Mouse (Mus musculus): ENCODE measurements around the gene Plxnc1. TPM values are rescaled to one million over a fixed set of nuclear protein-coding genes. Genes with fewer than 3 reads are reported as not detected.
A peak's percentile ranks its signal among the peaks of the same experiment; 100 is the strongest.

Gene Plxnc1
- total RNA-seq, 2 experiments from 2014 or later, result 32.5 to 33.9 TPM

- no peak for TF ChIP-seq CTCF (conservative IDR thresholded peaks at IDR 0.05)
- no peak overlapping the region for H3K4me3 ChIP-seq
- DNase-seq (ENCODE audit: low spot score in 2 of 2), result no peak
- no peak overlapping the region for H3K27ac ChIP-seq
Measured at GRCm38 (mm10) chr10:94971625-94972161, 27.1 kb upstream of the Plxnc1 start.

- TF ChIP-seq CTCF (conservative IDR thresholded peaks at IDR 0.05), result no peak
- no peak for DNase-seq (ENCODE audit: low spot score in 2 of 2)
- Histone ChIP-seq H3K4me3 (no peak overlapping the region), H3K27ac (no peak overlapping the region)
Measured at GRCm38 (mm10) chr10:94970221-94970620, 25.6 kb upstream of the Plxnc1 start.

- no peak overlapping the region for H3K4me3 ChIP-seq
- DNase-seq (ENCODE audit: low spot score in 2 of 2), result no peak
- no peak overlapping the region for H3K27ac ChIP-seq
- no peak for TF ChIP-seq CTCF (conservative IDR thresholded peaks at IDR 0.05)
Measured at GRCm38 (mm10) chr10:94967468-94967867, 22.8 kb upstream of the Plxnc1 start.

GRCm38 (mm10) chr10:94966789-94967188 lies 22.2 kb upstream of the Plxnc1 start:
- Histone ChIP-seq H3K4me3 (no peak overlapping the region), H3K27ac (no peak overlapping the region)
- no peak for TF ChIP-seq CTCF (conservative IDR thresholded peaks at IDR 0.05)
- no peak for DNase-seq (ENCODE audit: low spot score in 2 of 2)

- no peak for DNase-seq (ENCODE audit: low spot score in 2 of 2)
- no peak overlapping the region for H3K4me3 ChIP-seq
- no peak overlapping the region for H3K27ac ChIP-seq
- peak; percentile 71 for TF ChIP-seq CTCF (conservative IDR thresholded peaks at IDR 0.05)
Measured at GRCm38 (mm10) chr10:94965093-94965492, 20.5 kb upstream of the Plxnc1 start.

DNA sequence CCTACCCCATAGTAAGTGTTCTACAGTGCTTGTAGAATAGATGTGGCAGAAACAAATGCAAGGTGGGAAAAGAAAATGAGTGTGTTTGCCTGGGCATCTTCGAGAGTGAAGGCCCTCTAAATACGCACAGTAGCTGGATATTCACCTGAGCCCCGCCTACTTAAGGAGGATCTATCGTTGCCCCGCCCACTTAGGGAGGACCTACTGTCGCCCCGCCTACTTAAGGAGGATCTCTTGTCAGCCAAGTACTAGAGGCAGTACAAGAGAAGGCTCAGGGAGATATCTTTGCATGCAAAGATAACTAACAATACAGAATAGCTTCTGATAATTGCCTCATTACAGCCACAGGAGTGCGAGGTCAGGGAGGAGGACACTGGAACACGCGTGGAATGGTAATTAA lies 17.4 kb upstream of the Plxnc1 start:
- TF ChIP-seq CTCF (conservative IDR thresholded peaks at IDR 0.05), result no peak
- Histone ChIP-seq H3K27ac (no peak overlapping the region), H3K4me3 (no peak overlapping the region)

DNA sequence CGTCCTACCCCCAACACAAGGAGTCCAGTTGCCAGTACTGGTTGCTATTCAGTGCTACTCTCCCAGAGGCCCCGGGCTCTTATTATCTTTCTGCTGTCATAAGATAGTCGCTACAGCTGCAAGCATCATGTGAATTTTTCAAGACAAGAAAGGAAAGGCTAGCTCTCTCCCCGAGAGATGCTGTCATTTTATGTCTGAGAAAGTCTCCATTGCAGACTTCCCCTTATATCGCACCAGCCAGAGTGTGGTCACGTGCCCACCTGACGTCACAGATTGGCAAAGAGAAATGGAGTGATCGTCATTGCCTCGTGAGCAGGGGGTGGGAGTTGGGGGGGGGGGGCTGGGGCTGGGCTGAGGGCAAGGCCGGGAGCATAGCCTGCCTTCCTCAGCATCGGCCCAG lies 16.6 kb upstream of the Plxnc1 start:
- TF ChIP-seq CTCF (conservative IDR thresholded peaks at IDR 0.05), result no peak
- no peak for DNase-seq (ENCODE audit: low spot score in 2 of 2)
- H3K4me3 ChIP-seq, result no peak overlapping the region
- no peak overlapping the region for H3K27ac ChIP-seq

More for the DNA sequence above, 17.4 kb upstream of the Plxnc1 start:
- DNase-seq (ENCODE audit: low spot score in 2 of 2), result no peak

- Histone ChIP-seq H3K27ac (no peak overlapping the region), H3K4me3 (no peak overlapping the region)
- TF ChIP-seq CTCF (conservative IDR thresholded peaks at IDR 0.05), result peak; percentile 97
- peak in 1 of 2 experiments; percentile 69 for DNase-seq (ENCODE audit: low spot score in 2 of 2)
Measured at GRCm38 (mm10) chr10:94958311-94958710, 13.7 kb upstream of the Plxnc1 start.

DNA sequence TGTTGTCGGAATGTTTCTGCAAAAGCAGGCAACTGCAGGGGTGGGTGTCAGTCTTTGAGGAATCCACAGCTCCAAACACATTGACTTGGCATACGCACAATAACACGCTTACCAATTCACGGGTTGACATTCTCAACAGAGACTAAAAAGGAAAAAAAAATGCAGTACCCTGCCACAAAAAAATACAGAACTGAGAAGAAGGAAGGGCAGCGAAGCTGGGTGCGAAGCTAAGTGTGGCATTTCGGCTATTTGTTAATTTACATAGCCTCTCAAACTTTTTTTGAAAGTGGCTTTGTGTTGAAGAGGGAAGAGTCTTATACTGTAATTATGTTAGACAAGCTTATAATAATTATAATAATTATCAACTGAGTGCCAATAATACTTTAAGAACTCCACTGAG lies 13.1 kb upstream of the Plxnc1 start:
- Histone ChIP-seq H3K27ac (no peak overlapping the region), H3K4me3 (no peak overlapping the region)
- DNase-seq (ENCODE audit: low spot score in 2 of 2), result no peak
- TF ChIP-seq CTCF (conservative IDR thresholded peaks at IDR 0.05), result no peak

DNA sequence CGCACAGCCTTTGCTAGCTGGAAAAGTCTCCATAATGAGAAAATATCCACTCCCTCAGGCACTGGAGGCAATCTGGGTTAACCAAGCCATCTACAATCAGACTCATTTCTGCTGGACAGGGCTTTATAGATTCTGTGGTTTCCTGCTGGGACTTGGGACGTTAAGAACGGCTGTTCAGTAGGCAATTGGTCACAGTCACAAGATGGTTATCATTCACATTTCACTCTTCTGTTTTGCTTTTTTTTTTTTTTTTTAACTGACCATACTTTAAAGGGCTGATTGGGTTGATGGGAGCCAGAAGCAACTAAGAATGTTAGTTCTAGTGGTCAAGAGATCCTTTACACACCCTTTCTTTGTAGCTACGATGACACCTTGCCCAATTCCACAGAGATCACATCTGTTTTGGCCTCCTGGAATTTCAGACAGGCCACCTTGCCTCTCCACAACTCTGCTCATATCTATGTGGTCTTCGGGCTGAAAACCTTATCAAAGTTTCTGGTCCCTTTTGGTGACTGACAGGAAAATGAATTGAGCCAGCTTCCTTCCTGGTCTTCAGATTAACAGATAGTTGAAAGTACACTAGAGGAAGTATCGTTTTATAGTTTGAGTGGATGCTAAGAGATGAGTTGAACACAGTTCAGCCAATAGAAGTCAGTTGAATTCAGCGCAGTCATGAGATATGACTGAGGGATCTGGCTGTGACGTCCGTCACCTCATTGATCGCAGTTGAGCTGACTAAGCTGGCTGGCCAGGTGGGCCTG lies 3.5 kb upstream of the Plxnc1 start:
- no peak for DNase-seq (ENCODE audit: low spot score in 2 of 2)
- no peak overlapping the region for H3K4me3 ChIP-seq
- TF ChIP-seq CTCF (conservative IDR thresholded peaks at IDR 0.05), result no peak
- H3K27ac ChIP-seq, result no peak overlapping the region

GRCm38 (mm10) chr10:94947386-94947785 lies 2.8 kb upstream of the Plxnc1 start:
- peak; percentile 67 for TF ChIP-seq CTCF (conservative IDR thresholded peaks at IDR 0.05)
- Histone ChIP-seq H3K4me3 (no peak overlapping the region), H3K27ac (no peak overlapping the region)
- DNase-seq (ENCODE audit: low spot score in 2 of 2), result no peak

DNA sequence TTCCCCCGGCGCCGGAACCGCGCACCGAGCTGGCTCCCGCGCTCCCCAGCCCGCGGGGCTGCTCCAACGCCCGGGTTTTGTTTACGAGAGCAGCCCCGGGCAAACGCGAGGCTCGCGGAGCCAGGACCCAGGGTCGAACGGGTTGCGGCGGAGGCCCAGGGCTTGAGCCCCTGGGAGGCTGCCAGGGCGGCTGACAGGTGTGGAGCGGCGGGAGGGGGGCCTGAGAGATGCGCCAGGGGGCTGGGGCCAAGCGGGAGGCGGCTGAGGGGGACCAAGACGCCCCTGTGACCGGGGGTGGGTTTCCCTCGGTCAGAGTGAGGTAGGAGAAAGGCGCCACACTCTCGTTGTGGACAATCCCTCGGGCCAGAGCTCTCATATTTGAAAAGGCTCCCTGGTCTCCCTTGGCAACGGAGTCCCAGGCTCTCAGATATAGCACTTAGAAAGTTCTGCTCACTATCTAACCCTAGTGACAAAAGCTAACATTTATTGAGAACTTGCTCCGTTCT lies 624 bp upstream of the Plxnc1 start:
- Histone ChIP-seq H3K4me3 (peak overlapping the region; percentile 81), H3K27ac (peak overlapping the region; percentile 91)
- no peak for DNase-seq (ENCODE audit: low spot score in 2 of 2)
- TF ChIP-seq CTCF (conservative IDR thresholded peaks at IDR 0.05), result no peak

GRCm38 (mm10) chr10:94943846-94944690 lies 567 bp downstream of the Plxnc1 start:
- DNase-seq (ENCODE audit: low spot score in 2 of 2), result peak; percentile 45 to 64
- peak overlapping the region; percentile 81 for H3K4me3 ChIP-seq
- peak overlapping the region; percentile 91 for H3K27ac ChIP-seq
- TF ChIP-seq CTCF (conservative IDR thresholded peaks at IDR 0.05), result peak; percentile 82
